Mouse (Mus musculus) intestine, postnatal 0 days (tissue): ENCODE data around the gene Hoxb5. TPM values are rescaled to one million over a fixed set of nuclear protein-coding genes. Genes with fewer than 3 reads are reported as not detected.

ENCODE experiments used
- ATAC-seq: fragments of 200-750 bp; cut with Nextera tagmentation; 2 replicates; pipeline ENCODE4 v1.8.0; 2017; ENCODE audit warnings: mild to moderate bottlenecking, moderate TSS enrichment, moderate library complexity
- H3K27ac ChIP-seq: fragments of 300-500 bp; sonication (generic); 2 replicates; pipeline ENCODE4 v1.5.1; 2014; ENCODE audit warnings: mild to moderate bottlenecking, low read depth, low read length, moderate library complexity
- H3K27me3 ChIP-seq: fragments of 300-500 bp; sonication (generic); replicated peaks from 2 replicates; pipeline ENCODE4 v1.6.1; 2014; ENCODE audit warnings: low read length, mixed read lengths; ENCODE audit not compliant: control insufficient read depth, insufficient read depth
- H3K36me3 ChIP-seq: fragments of 300-500 bp; sonication (generic); 2 replicates; pipeline ENCODE4 v1.6.1; 2014; ENCODE audit warnings: mild to moderate bottlenecking, moderate library complexity; ENCODE audit not compliant: control insufficient read depth, insufficient read depth
- H3K4me1 ChIP-seq: fragments of 300-500 bp; sonication (generic); replicated peaks from 2 replicates; pipeline ENCODE4 v1.6.1; 2014; ENCODE audit warnings: antibody characterized with exemption, low read length, mixed read lengths; ENCODE audit not compliant: control insufficient read depth, insufficient read depth
- H3K4me2 ChIP-seq: fragments of 300-500 bp; sonication (generic); replicated peaks from 2 replicates; pipeline ENCODE4 v1.6.1; 2014; ENCODE audit warnings: low read depth, mild to moderate bottlenecking, moderate library complexity
- H3K4me3 ChIP-seq: fragments of 300-500 bp; sonication (generic); 2 replicates; pipeline ENCODE4 v1.5.1; 2014; ENCODE audit warnings: low read depth, low read length
- H3K9ac ChIP-seq: fragments of 300-500 bp; sonication (generic); 2 replicates; pipeline ENCODE4 v1.6.1; 2014; ENCODE audit warnings: mild to moderate bottlenecking, low read depth, low read length
- H3K9me3 ChIP-seq: fragments of 300-500 bp; sonication (generic); 2 replicates; pipeline ENCODE4 v1.6.1; 2016; ENCODE audit warnings: mixed run types; ENCODE audit not compliant: control insufficient read depth
- CTCF ChIP-seq: sonication (generic); IDR thresholded peaks from 2 replicates; pipeline ENCODE4 v1.5.1; 2016; ENCODE audit warnings: low read depth, mild to moderate bottlenecking, control low read depth, antibody characterized with exemption, moderate library complexity
- WGBS: fragments of 180-500 bp; shearing (Covaris S2); extraction: QIAGEN DNeasy Blood & Tissue Kit; methylation state at CpG from one replicate; pipeline ENCODE4 v1.1.7; 2014; 5-methylcytosine and 5-hydroxymethylcytosine counted together
- polyA plus RNA-seq: library from polyadenylated mRNA; unstranded; fragments of >200 nt; fragmentation: Nextera tagmentation; extraction: Ambion mirVana; gene quantifications from 2 replicates; pipeline ENCODE4 v1.2.1, GENCODE M21; 2015

Hoxb5 gene
- polyA plus RNA-seq, 1 experiment from 2014 or later = 14.7 TPM

DNA sequence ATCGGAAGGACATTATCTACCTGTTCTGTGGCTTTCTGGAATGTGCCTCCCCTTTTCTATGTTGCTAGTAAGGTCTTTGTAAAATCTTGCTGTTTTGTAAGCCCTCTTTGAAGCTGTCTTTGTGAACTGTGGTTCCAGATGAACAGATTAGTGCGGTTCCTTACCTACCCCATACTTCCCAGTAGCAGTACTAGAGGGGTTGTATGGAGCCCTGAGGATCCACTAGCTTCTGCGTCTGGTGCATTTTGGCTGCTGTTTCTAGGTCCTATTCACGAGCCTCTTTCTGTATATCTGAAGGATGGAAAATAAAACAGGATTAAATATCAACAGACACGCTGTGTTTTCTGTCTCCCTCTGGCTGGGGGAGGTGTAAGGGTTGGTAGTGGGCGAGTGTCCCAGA lies 13.3 kb upstream of the Hoxb5 start:
- no peak overlapping the region for H3K27ac ChIP-seq
- no peaks in the 10 kb centered on the region for H3K4me1 ChIP-seq
- no peak overlapping the region for H3K9ac ChIP-seq
- ATAC-seq = no peak
- no peak overlapping the region for H3K4me3 ChIP-seq
- 38% methylated on average over 6 of the region's 6 CpGs for WGBS
- H3K36me3 ChIP-seq = no peaks in the 10 kb centered on the region
- H3K27me3 ChIP-seq = peaks cover 69% of the 10 kb centered on the region
- TF ChIP-seq CTCF = no peak
- H3K9me3 ChIP-seq = no peaks in the 10 kb centered on the region
- H3K4me2 ChIP-seq = no peak overlapping the region

GRCm38 (mm10) chr11:96290705-96291355 lies 12.3 kb upstream of the Hoxb5 start:
- ATAC-seq = no peak
- Histone ChIP-seq H3K4me2 (no peak overlapping the region), H3K27ac (no peak overlapping the region)

GRCm38 (mm10) chr11:96291681-96292564 lies 11.2 kb upstream of the Hoxb5 start, which contains the start of gene Hoxb6:
Hoxb6 (plus strand) TSS chr11:96292476.
- peak within 1 kb of the TSS; percentile 63 for H3K4me2 ChIP-seq
- H3K27me3 ChIP-seq = peaks cover 75% of the 10 kb centered on the region
- no peak for ATAC-seq
- peak within 1 kb of the TSS; percentile 78 for H3K27ac ChIP-seq
- peak within 1 kb of the TSS; percentile 46 for H3K4me3 ChIP-seq
- no peaks in the 10 kb centered on the region for H3K36me3 ChIP-seq
- no peak for TF ChIP-seq CTCF
- H3K9me3 ChIP-seq = no peaks in the 10 kb centered on the region
- WGBS = 9% methylated on average over 22 of the region's 22 CpGs
- H3K4me1 ChIP-seq = no peaks in the 10 kb centered on the region
- peak within 1 kb of the TSS; percentile 51 for H3K9ac ChIP-seq

More at GRCm38 (mm10) chr11:96290705-96291355, 12.3 kb upstream of the Hoxb5 start:
- Histone ChIP-seq H3K4me1 (no peaks in the 10 kb centered on the region), H3K27me3 (peaks cover 77% of the 10 kb centered on the region), H3K36me3 (no peaks in the 10 kb centered on the region), H3K9me3 (no peaks in the 10 kb centered on the region), H3K9ac (no peak overlapping the region), H3K4me3 (no peak overlapping the region)
- TF ChIP-seq CTCF = no peak
- WGBS = 32% methylated on average over 17 of the region's 17 CpGs

GRCm38 (mm10) chr11:96292565-96293301 lies 10.4 kb upstream of the Hoxb5 start:
- Histone ChIP-seq H3K27ac (peak overlapping the region; percentile 70), H3K9me3 (no peaks in the 10 kb centered on the region), H3K36me3 (no peaks in the 10 kb centered on the region), H3K4me1 (no peaks in the 10 kb centered on the region), H3K9ac (peak overlapping the region; percentile 51), H3K27me3 (peaks cover 75% of the 10 kb centered on the region), H3K4me3 (peak overlapping the region; percentile 46), H3K4me2 (peak overlapping the region; percentile 63)
- 8% methylated on average over 12 of the region's 12 CpGs for WGBS
- TF ChIP-seq CTCF = no peak
- ATAC-seq = no peak

DNA sequence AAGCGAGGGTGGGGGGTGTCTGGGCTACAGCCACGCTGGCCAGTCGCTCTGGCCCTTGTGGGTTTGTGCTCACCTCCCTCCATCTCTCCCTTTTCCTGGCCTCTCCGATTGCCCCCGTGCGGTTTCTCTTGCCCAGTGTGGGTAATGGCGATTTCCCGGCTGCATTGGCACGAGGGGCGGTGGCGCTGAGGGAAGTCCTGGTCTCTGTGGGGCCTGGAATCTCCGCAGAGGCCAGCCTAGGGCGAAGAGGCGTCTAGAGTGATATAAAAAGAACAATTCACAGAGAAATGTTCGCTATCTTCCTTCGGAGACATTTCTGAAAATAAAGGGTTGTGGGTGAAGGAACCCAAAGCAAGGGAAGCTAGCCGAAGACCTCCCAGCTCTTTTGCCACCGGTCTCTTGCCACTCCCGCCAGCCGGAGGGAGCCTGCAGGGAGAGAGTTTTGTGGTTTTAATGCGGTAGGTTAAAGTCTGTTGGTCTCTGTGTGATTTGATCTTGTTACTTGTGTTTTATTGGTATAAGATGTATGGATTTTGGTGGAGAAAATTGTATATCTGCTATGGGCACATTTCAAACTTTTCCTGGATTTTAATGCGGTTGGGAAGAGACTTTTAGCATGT lies 9.7 kb upstream of the Hoxb5 start:
- ATAC-seq = no peak
- WGBS = 9% methylated on average over 22 of the region's 22 CpGs
- Histone ChIP-seq H3K27ac (peak overlapping the region; percentile 70), H3K4me2 (peak overlapping the region; percentile 63), H3K4me3 (peak overlapping the region; percentile 46), H3K4me1 (no peaks in the 10 kb centered on the region), H3K9me3 (no peaks in the 10 kb centered on the region), H3K9ac (peak overlapping the region; percentile 51), H3K36me3 (no peaks in the 10 kb centered on the region), H3K27me3 (peaks cover 75% of the 10 kb centered on the region)
- TF ChIP-seq CTCF = no peak
